Mouse (Mus musculus) embryonic facial prominence, embryonic 15.5 days (tissue): Measurements from ENCODE around the gene Erich3. TPM values are rescaled to one million over a fixed set of nuclear protein-coding genes. Genes with fewer than 3 reads are reported as not detected.

Experiments used
- ATAC-seq: fragments of 200-750 bp; cut with Nextera tagmentation; 2 replicates; pipeline ENCODE4 v1.8.0; 2017; ENCODE audit warnings: low read depth, moderate TSS enrichment; ENCODE audit not compliant: insufficient number of reproducible peaks, low FRiP score, low TSS enrichment
- H3K27ac ChIP-seq: fragments of 300-500 bp; sonication (generic); replicated peaks from 2 replicates; pipeline ENCODE4 v1.5.1; 2015; ENCODE audit warnings: mild to moderate bottlenecking, inconsistent platforms
- H3K27me3 ChIP-seq: fragments of 300-500 bp; sonication (generic); 2 replicates; pipeline ENCODE4 v1.6.1; 2015; ENCODE audit warnings: inconsistent platforms
- H3K36me3 ChIP-seq: fragments of 300-500 bp; sonication (generic); 2 replicates; pipeline ENCODE4 v1.6.1; 2015; ENCODE audit warnings: mild to moderate bottlenecking, inconsistent platforms
- H3K4me1 ChIP-seq: fragments of 300-500 bp; sonication (generic); 2 replicates; pipeline ENCODE4 v1.6.1; 2015; ENCODE audit warnings: inconsistent platforms
- H3K4me2 ChIP-seq: fragments of 300-500 bp; sonication (generic); replicated peaks from 2 replicates; pipeline ENCODE4 v1.6.1; 2015; ENCODE audit warnings: mild to moderate bottlenecking, inconsistent platforms
- H3K4me3 ChIP-seq: fragments of 300-500 bp; sonication (generic); replicated peaks from 2 replicates; pipeline ENCODE4 v1.5.1; 2015; ENCODE audit warnings: mild to moderate bottlenecking, inconsistent platforms
- H3K9ac ChIP-seq: fragments of 300-500 bp; sonication (generic); 2 replicates; pipeline ENCODE4 v1.6.1; 2015; ENCODE audit warnings: inconsistent platforms
- H3K9me3 ChIP-seq: fragments of 300-500 bp; sonication (generic); replicated peaks from 2 replicates; pipeline ENCODE4 v1.6.1; 2016; ENCODE audit warnings: inconsistent platforms
- WGBS: fragments of 180-500 bp; shearing (Covaris S2); methylation state at CpG from one replicate; pipeline ENCODE4 v1.1.7; 2015; 5-methylcytosine and 5-hydroxymethylcytosine counted together
- polyA plus RNA-seq: library from polyadenylated mRNA; unstranded; fragments of >200 nt; fragmentation: Nextera tagmentation; extraction: Ambion mirVana; gene quantifications from 2 replicates; pipeline ENCODE4 v1.2.1, GENCODE M21; 2015

Gene Erich3
- polyA plus RNA-seq, 1 experiment from 2014 or later: 0.81 TPM

GRCm38 (mm10) chr3:154778836-154779595, 115.4 kb downstream of the Erich3 start:
- Histone ChIP-seq H3K9me3 (no peaks in the 10 kb centered on the region), H3K4me2 (no peak overlapping the region), H3K27me3 (no peaks in the 10 kb centered on the region), H3K27ac (no peak overlapping the region), H3K4me1 (peaks cover 14% of the 10 kb centered on the region; the same call in 1 of the 2 replicates), H3K36me3 (no peaks in the 10 kb centered on the region), H3K4me3 (no peak overlapping the region), H3K9ac (no peak overlapping the region)
- 20% methylated on average over 6 of the region's 6 CpGs for WGBS
- ATAC-seq: peak; percentile 47; the same call in 1 of the 2 replicates

GRCm38 (mm10) chr3:154786354-154786753, 122.7 kb downstream of the Erich3 start:
- Histone ChIP-seq H3K9ac (no peak overlapping the region), H3K4me3 (no peak overlapping the region), H3K4me2 (no peak overlapping the region), H3K9me3 (no peaks in the 10 kb centered on the region), H3K36me3 (no peaks in the 10 kb centered on the region), H3K27ac (no peak overlapping the region), H3K27me3 (no peaks in the 10 kb centered on the region), H3K4me1 (no peaks in the 10 kb centered on the region)
- ATAC-seq: no peak
- 66% methylated on average over 9 of the region's 9 CpGs for WGBS

GRCm38 (mm10) chr3:154787611-154788010, 124.0 kb downstream of the Erich3 start:
- Histone ChIP-seq H3K4me2 (no peak overlapping the region), H3K27me3 (no peaks in the 10 kb centered on the region), H3K36me3 (no peaks in the 10 kb centered on the region), H3K9me3 (no peaks in the 10 kb centered on the region), H3K4me1 (no peaks in the 10 kb centered on the region), H3K27ac (no peak overlapping the region), H3K9ac (no peak overlapping the region), H3K4me3 (no peak overlapping the region)
- no peak for ATAC-seq
- 77% methylated on average over 3 of the region's 3 CpGs for WGBS

- 55% methylated on average over 4 of the region's 4 CpGs for WGBS
- Histone ChIP-seq H3K4me1 (no peaks in the 10 kb centered on the region), H3K9ac (no peak overlapping the region), H3K27ac (no peak overlapping the region), H3K36me3 (no peaks in the 10 kb centered on the region), H3K4me3 (no peak overlapping the region), H3K4me2 (no peak overlapping the region), H3K9me3 (no peaks in the 10 kb centered on the region), H3K27me3 (no peaks in the 10 kb centered on the region)
- ATAC-seq: no peak
Observed at GRCm38 (mm10) chr3:154793571-154793970, 129.9 kb downstream of the Erich3 start.

- Histone ChIP-seq H3K4me2 (no peak overlapping the region), H3K4me1 (no peaks in the 10 kb centered on the region), H3K27ac (no peak overlapping the region), H3K4me3 (no peak overlapping the region), H3K36me3 (no peaks in the 10 kb centered on the region), H3K27me3 (no peaks in the 10 kb centered on the region), H3K9ac (no peak overlapping the region), H3K9me3 (no peaks in the 10 kb centered on the region)
- ATAC-seq: no peak
- 52% methylated on average over 4 of the region's 4 CpGs for WGBS
Observed at GRCm38 (mm10) chr3:154798806-154799205, 135.1 kb downstream of the Erich3 start.

GRCm38 (mm10) chr3:154800454-154800853, 136.8 kb downstream of the Erich3 start:
- Histone ChIP-seq H3K36me3 (no peaks in the 10 kb centered on the region), H3K9ac (no peak overlapping the region), H3K4me2 (no peak overlapping the region), H3K4me3 (no peak overlapping the region), H3K4me1 (no peaks in the 10 kb centered on the region), H3K27ac (no peak overlapping the region), H3K9me3 (no peaks in the 10 kb centered on the region), H3K27me3 (no peaks in the 10 kb centered on the region)
- no peak for ATAC-seq
- WGBS: 76% methylated on average over 8 of the region's 8 CpGs

- Histone ChIP-seq H3K9ac (no peak overlapping the region), H3K27me3 (no peaks in the 10 kb centered on the region), H3K4me2 (no peak overlapping the region), H3K9me3 (no peaks in the 10 kb centered on the region), H3K36me3 (no peaks in the 10 kb centered on the region), H3K4me3 (no peak overlapping the region), H3K27ac (no peak overlapping the region), H3K4me1 (no peaks in the 10 kb centered on the region)
- WGBS: 82% methylated on average over 8 of the region's 8 CpGs
- ATAC-seq: no peak
Observed at GRCm38 (mm10) chr3:154800888-154801429, 137.3 kb downstream of the Erich3 start.

- Histone ChIP-seq H3K36me3 (no peaks in the 10 kb centered on the region), H3K9me3 (no peaks in the 10 kb centered on the region), H3K27ac (no peak overlapping the region), H3K4me2 (no peak overlapping the region), H3K27me3 (no peaks in the 10 kb centered on the region; the same call in 1 of the 2 replicates), H3K4me1 (no peaks in the 10 kb centered on the region), H3K4me3 (no peak overlapping the region), H3K9ac (no peak overlapping the region)
- ATAC-seq: peak; percentile 71
- 28% methylated on average over 7 of the region's 7 CpGs for WGBS
Observed at GRCm38 (mm10) chr3:154806626-154807025, 143.0 kb downstream of the Erich3 start.

GRCm38 (mm10) chr3:154810273-154810870, 146.7 kb downstream of the Erich3 start:
- Histone ChIP-seq H3K4me1 (no peaks in the 10 kb centered on the region), H3K27ac (no peak overlapping the region), H3K36me3 (no peaks in the 10 kb centered on the region), H3K9ac (no peak overlapping the region), H3K4me3 (no peak overlapping the region), H3K4me2 (no peak overlapping the region), H3K9me3 (no peaks in the 10 kb centered on the region), H3K27me3 (no peaks in the 10 kb centered on the region; the same call in 1 of the 2 replicates)
- 73% methylated on average over 7 of the region's 7 CpGs for WGBS
- no peak for ATAC-seq

GRCm38 (mm10) chr3:154811281-154811680, 147.6 kb downstream of the Erich3 start:
- no peak overlapping the region for H3K9ac ChIP-seq
- no peaks in the 10 kb centered on the region for H3K4me1 ChIP-seq
- no peak overlapping the region for H3K4me3 ChIP-seq
- no peaks in the 10 kb centered on the region for H3K9me3 ChIP-seq
- ATAC-seq: no peak
- no peaks in the 10 kb centered on the region; the same call in 1 of the 2 replicates for H3K27me3 ChIP-seq
- H3K27ac ChIP-seq: no peak overlapping the region
- no peaks in the 10 kb centered on the region for H3K36me3 ChIP-seq
- WGBS: 51% methylated on average over 9 of the region's 9 CpGs
- no peak overlapping the region for H3K4me2 ChIP-seq

GRCm38 (mm10) chr3:154811833-154812232, 148.2 kb downstream of the Erich3 start:
- ATAC-seq: no peak
- Histone ChIP-seq H3K36me3 (no peaks in the 10 kb centered on the region), H3K27ac (no peak overlapping the region), H3K4me2 (no peak overlapping the region), H3K4me1 (no peaks in the 10 kb centered on the region), H3K27me3 (no peaks in the 10 kb centered on the region; the same call in 1 of the 2 replicates), H3K9me3 (no peaks in the 10 kb centered on the region), H3K9ac (no peak overlapping the region), H3K4me3 (no peak overlapping the region)
- WGBS: 65% methylated on average over 9 of the region's 9 CpGs
